Mouse (Mus musculus) kidney, embryonic 14.5 days (tissue): ENCODE data around the gene 0610012G03Rik. TPM values are rescaled to one million over a fixed set of nuclear protein-coding genes. Genes with fewer than 3 reads are reported as not detected.

Source experiments
- ATAC-seq: fragments of 200-750 bp; cut with Nextera tagmentation; 2 replicates; pipeline ENCODE4 v1.8.0; 2017; ENCODE audit warnings: moderate number of reproducible peaks, mild to moderate bottlenecking, moderate TSS enrichment, moderate library complexity; ENCODE audit not compliant: low FRiP score, low TSS enrichment
- H3K27ac ChIP-seq: fragments of 300-500 bp; sonication (generic); 2 replicates; pipeline ENCODE4 v1.5.1; 2014; ENCODE audit warnings: low read depth, mild to moderate bottlenecking, low read length, moderate library complexity, mixed read lengths
- H3K27me3 ChIP-seq: fragments of 300-500 bp; sonication (generic); 2 replicates; pipeline ENCODE4 v1.6.1; 2014; ENCODE audit warnings: mild to moderate bottlenecking, low read length; ENCODE audit not compliant: control insufficient read depth, insufficient read depth
- H3K36me3 ChIP-seq: fragments of 300-500 bp; sonication (generic); 2 replicates; pipeline ENCODE4 v1.6.1; 2014; ENCODE audit warnings: low read length, mixed read lengths; ENCODE audit not compliant: control insufficient read depth, insufficient read depth
- H3K4me1 ChIP-seq: fragments of 300-500 bp; sonication (generic); 2 replicates; pipeline ENCODE4 v1.6.1; 2014; ENCODE audit warnings: low read length, mixed read lengths; ENCODE audit not compliant: control insufficient read depth, insufficient read depth
- H3K4me2 ChIP-seq: fragments of 300-500 bp; sonication (generic); replicated peaks from 2 replicates; pipeline ENCODE4 v1.6.1; 2014; ENCODE audit warnings: low read depth, mild to moderate bottlenecking, low read length
- H3K4me3 ChIP-seq: fragments of 300-500 bp; sonication (generic); 2 replicates; pipeline ENCODE4 v1.5.1; 2014; ENCODE audit warnings: mild to moderate bottlenecking, low read length
- H3K9ac ChIP-seq: fragments of 300-500 bp; sonication (generic); 2 replicates; pipeline ENCODE4 v1.6.1; 2014; ENCODE audit warnings: low read depth, mild to moderate bottlenecking, low read length, moderate library complexity
- H3K9me3 ChIP-seq: fragments of 300-500 bp; sonication (generic); 2 replicates; pipeline ENCODE4 v1.6.1; 2016; ENCODE audit warnings: low read length; ENCODE audit not compliant: control insufficient read depth
- WGBS: fragments of 180-500 bp; shearing (Covaris S2); extraction: QIAGEN DNeasy Blood & Tissue Kit; methylation state at CpG from one replicate; pipeline ENCODE4 v1.1.7; 2014; 5-methylcytosine and 5-hydroxymethylcytosine counted together
- polyA plus RNA-seq: library from polyadenylated mRNA; unstranded; fragments of >200 nt; fragmentation: Nextera tagmentation; extraction: Ambion mirVana; gene quantifications from 2 replicates; pipeline ENCODE4 v1.2.1, GENCODE M21; 2014

0610012G03Rik gene
- polyA plus RNA-seq, 1 experiment from 2014 or later: 96.4 TPM

GRCm38 (mm10) chr16:31926091-31926490 lies 22.2 kb downstream of the 0610012G03Rik start:
- Histone ChIP-seq H3K4me2 (no peak overlapping the region), H3K4me3 (no peak overlapping the region), H3K27me3 (no peaks in the 10 kb centered on the region), H3K4me1 (no peaks in the 10 kb centered on the region), H3K9ac (no peak overlapping the region), H3K27ac (no peak overlapping the region), H3K9me3 (no peaks in the 10 kb centered on the region), H3K36me3 (no peaks in the 10 kb centered on the region)
- WGBS: 75% methylated on average over 6 of the region's 6 CpGs
- no peak for ATAC-seq

- H3K4me1 ChIP-seq: no peaks in the 10 kb centered on the region
- no peak overlapping the region for H3K27ac ChIP-seq
- H3K27me3 ChIP-seq: no peaks in the 10 kb centered on the region
- no peaks in the 10 kb centered on the region for H3K9me3 ChIP-seq
- no peak overlapping the region for H3K4me2 ChIP-seq
- WGBS: 78% methylated on average over 6 of the region's 6 CpGs
- ATAC-seq: no peak
- no peaks in the 10 kb centered on the region for H3K36me3 ChIP-seq
- H3K9ac ChIP-seq: no peak overlapping the region
- no peak overlapping the region for H3K4me3 ChIP-seq
Observed at GRCm38 (mm10) chr16:31924368-31924767, 23.9 kb downstream of the 0610012G03Rik start.

- no peaks in the 10 kb centered on the region for H3K9me3 ChIP-seq
- no peaks in the 10 kb centered on the region for H3K4me1 ChIP-seq
- no peaks in the 10 kb centered on the region for H3K36me3 ChIP-seq
- no peak overlapping the region for H3K27ac ChIP-seq
- H3K4me2 ChIP-seq: peak overlapping the region; percentile 36
- 0 out of 2 replicates have a peak overlapping the region, but pooled peaks have one; percentile 20 for H3K9ac ChIP-seq
- 4% methylated on average over 14 of the region's 14 CpGs for WGBS
- H3K27me3 ChIP-seq: no peaks in the 10 kb centered on the region
- H3K4me3 ChIP-seq: 0 out of 2 replicates have a peak overlapping the region, but pooled peaks have one; percentile 13
- ATAC-seq: peak; percentile 22; the same call in 1 of the 2 replicates
Observed at GRCm38 (mm10) chr16:31918248-31918724, 30.0 kb downstream of the 0610012G03Rik start.

GRCm38 (mm10) chr16:31917776-31918175 lies 30.5 kb downstream of the 0610012G03Rik start:
- WGBS: 65% methylated on average over 11 of the region's 11 CpGs
- Histone ChIP-seq H3K4me1 (no peaks in the 10 kb centered on the region), H3K36me3 (no peaks in the 10 kb centered on the region), H3K4me3 (no peak overlapping the region), H3K9ac (0 out of 2 replicates have a peak overlapping the region, but pooled peaks have one; percentile 20), H3K27me3 (no peaks in the 10 kb centered on the region), H3K27ac (no peak overlapping the region), H3K9me3 (no peaks in the 10 kb centered on the region), H3K4me2 (peak overlapping the region; percentile 36; the same call in 1 of the 2 replicates)
- 0 out of 2 replicates have a peak, but pooled peaks have one; percentile 26 for ATAC-seq

- WGBS: 56% methylated on average over 10 of the region's 10 CpGs
- no peak overlapping the region for H3K4me2 ChIP-seq
- no peaks in the 10 kb centered on the region for H3K27me3 ChIP-seq
- no peak for ATAC-seq
- H3K27ac ChIP-seq: no peak overlapping the region
- H3K36me3 ChIP-seq: no peaks in the 10 kb centered on the region
- H3K4me3 ChIP-seq: no peak overlapping the region
- no peaks in the 10 kb centered on the region for H3K9me3 ChIP-seq
- peaks cover 12% of the 10 kb centered on the region; the same call in 1 of the 2 replicates for H3K4me1 ChIP-seq
- no peak overlapping the region for H3K9ac ChIP-seq
Observed at GRCm38 (mm10) chr16:31910281-31910847, 37.9 kb downstream of the 0610012G03Rik start.

GRCm38 (mm10) chr16:31908959-31909358 lies 39.3 kb downstream of the 0610012G03Rik start:
- Histone ChIP-seq H3K4me3 (no peak overlapping the region), H3K27ac (no peak overlapping the region), H3K36me3 (no peaks in the 10 kb centered on the region), H3K27me3 (no peaks in the 10 kb centered on the region), H3K9ac (no peak overlapping the region), H3K9me3 (no peaks in the 10 kb centered on the region), H3K4me1 (peaks cover 12% of the 10 kb centered on the region; the same call in 1 of the 2 replicates), H3K4me2 (no peak overlapping the region)
- 72% methylated on average over 11 of the region's 11 CpGs for WGBS
- ATAC-seq: no peak

GRCm38 (mm10) chr16:31906896-31907295 lies 41.4 kb downstream of the 0610012G03Rik start:
- no peaks in the 10 kb centered on the region for H3K27me3 ChIP-seq
- peak overlapping the region; percentile 28; the same call in 1 of the 2 replicates for H3K4me3 ChIP-seq
- H3K36me3 ChIP-seq: no peaks in the 10 kb centered on the region
- H3K27ac ChIP-seq: no peak overlapping the region
- peaks cover 12% of the 10 kb centered on the region; the same call in 1 of the 2 replicates for H3K4me1 ChIP-seq
- H3K4me2 ChIP-seq: peak overlapping the region; percentile 47
- H3K9me3 ChIP-seq: no peaks in the 10 kb centered on the region
- WGBS: 11% methylated on average over 9 of the region's 9 CpGs
- 0 out of 2 replicates have a peak overlapping the region, but pooled peaks have one; percentile 9 for H3K9ac ChIP-seq
- peak; percentile 49; the same call in 1 of the 2 replicates for ATAC-seq

- Histone ChIP-seq H3K4me3 (peak overlapping the region; percentile 28; the same call in 1 of the 2 replicates), H3K4me1 (peaks cover 12% of the 10 kb centered on the region; the same call in 1 of the 2 replicates), H3K4me2 (peak overlapping the region; percentile 47), H3K36me3 (no peaks in the 10 kb centered on the region), H3K27me3 (no peaks in the 10 kb centered on the region), H3K27ac (no peak overlapping the region), H3K9me3 (no peaks in the 10 kb centered on the region), H3K9ac (peak overlapping the region; percentile 9; the same call in 1 of the 2 replicates)
- WGBS: 35% methylated on average over 20 of the region's 20 CpGs
- ATAC-seq: no peak
Observed at GRCm38 (mm10) chr16:31905891-31906825, 42.1 kb downstream of the 0610012G03Rik start.
